Mouse (Mus musculus) neural tube, embryonic 12.5 days (tissue): ENCODE results near the gene Osbpl6. TPM values are rescaled to one million over a fixed set of nuclear protein-coding genes. Genes with fewer than 3 reads are reported as not detected.

Source experiments
- ATAC-seq: fragments of 200-750 bp; cut with Nextera tagmentation; 2 replicates; pipeline ENCODE4 v1.8.0; 2017; ENCODE audit warnings: low read depth, mild to moderate bottlenecking, moderate TSS enrichment, moderate library complexity; ENCODE audit not compliant: low FRiP score
- H3K27ac ChIP-seq: fragments of 300-500 bp; sonication (generic); 2 replicates; pipeline ENCODE4 v1.5.1; 2016
- H3K27me3 ChIP-seq: fragments of 300-500 bp; sonication (generic); replicated peaks from 2 replicates; pipeline ENCODE4 v1.6.1; 2016; ENCODE audit warnings: mild to moderate bottlenecking
- H3K36me3 ChIP-seq: fragments of 300-500 bp; sonication (generic); 2 replicates; pipeline ENCODE4 v1.6.1; 2016; ENCODE audit warnings: mild to moderate bottlenecking
- H3K4me1 ChIP-seq: fragments of 300-500 bp; sonication (generic); 2 replicates; pipeline ENCODE4 v1.6.1; 2016
- H3K4me2 ChIP-seq: fragments of 300-500 bp; sonication (generic); replicated peaks from 2 replicates; pipeline ENCODE4 v1.6.1; 2016; ENCODE audit warnings: mild to moderate bottlenecking
- H3K4me3 ChIP-seq: fragments of 300-500 bp; sonication (generic); 2 replicates; pipeline ENCODE4 v1.5.1; 2016
- H3K9ac ChIP-seq: fragments of 300-500 bp; sonication (generic); 2 replicates; pipeline ENCODE4 v1.6.1; 2016; ENCODE audit warnings: mild to moderate bottlenecking
- H3K9me3 ChIP-seq: fragments of 300-500 bp; sonication (generic); 2 replicates; pipeline ENCODE4 v1.6.1; 2016; ENCODE audit warnings: mild to moderate bottlenecking
- WGBS: fragments of 180-500 bp; shearing (Covaris S2); methylation state at CpG from one replicate; pipeline ENCODE4 v1.1.7; 2016; 5-methylcytosine and 5-hydroxymethylcytosine counted together
- polyA plus RNA-seq: library from polyadenylated mRNA; unstranded; fragments of >200 nt; fragmentation: Nextera tagmentation; extraction: Ambion mirVana; gene quantifications from 2 replicates; pipeline ENCODE4 v1.2.1, GENCODE M21; 2016

Osbpl6 gene
- polyA plus RNA-seq, 1 experiment from 2014 or later: 26.4 TPM

DNA sequence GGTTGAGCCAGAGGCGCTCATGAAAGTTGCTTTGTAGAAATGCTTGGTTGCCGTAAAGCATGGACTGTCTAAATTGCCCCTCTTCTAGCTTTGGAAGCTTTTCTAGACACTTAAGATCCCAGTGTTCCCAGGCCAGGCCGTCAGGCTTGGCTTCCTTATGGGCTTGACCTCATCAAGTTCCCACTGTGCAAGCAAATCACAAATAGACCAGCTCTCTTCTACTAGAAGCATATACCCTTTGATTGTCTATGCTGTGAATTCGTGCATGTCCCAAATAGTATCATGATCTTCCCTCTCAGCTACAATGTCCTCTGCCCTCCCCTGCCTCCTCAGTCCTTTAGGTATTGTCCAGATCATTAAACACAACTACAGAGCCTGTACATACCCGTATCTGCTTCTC lies 23.5 kb downstream of the Osbpl6 start:
- H3K4me2 ChIP-seq: no peak overlapping the region
- no peak overlapping the region for H3K27ac ChIP-seq
- H3K4me1 ChIP-seq: no peaks in the 10 kb centered on the region
- ATAC-seq: no peak
- no peaks in the 10 kb centered on the region for H3K36me3 ChIP-seq
- H3K9ac ChIP-seq: no peak overlapping the region
- H3K9me3 ChIP-seq: no peaks in the 10 kb centered on the region
- no peak overlapping the region for H3K4me3 ChIP-seq
- WGBS: 75% methylated on average over 5 of the region's 5 CpGs
- H3K27me3 ChIP-seq: no peaks in the 10 kb centered on the region

DNA sequence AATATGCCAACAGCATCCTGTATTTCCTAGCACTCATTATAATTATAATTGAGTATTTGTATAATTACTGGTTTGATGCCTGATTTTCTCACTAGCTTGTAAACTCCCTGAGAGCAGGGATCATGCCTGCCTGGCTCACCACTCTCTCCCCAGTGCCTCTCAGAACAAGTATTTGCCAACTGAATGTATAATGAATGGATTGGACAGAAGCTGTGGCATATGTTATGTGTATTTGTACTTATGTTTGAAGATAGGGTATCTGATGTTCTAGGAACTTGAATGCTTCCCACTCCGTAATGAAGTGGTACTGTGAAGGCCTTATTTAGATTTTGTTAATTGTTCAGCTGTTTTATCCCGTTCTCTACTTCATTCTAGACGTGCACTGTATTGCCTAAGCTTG lies 24.2 kb downstream of the Osbpl6 start:
- Histone ChIP-seq H3K36me3 (no peaks in the 10 kb centered on the region), H3K4me1 (no peaks in the 10 kb centered on the region), H3K9ac (no peak overlapping the region), H3K27me3 (no peaks in the 10 kb centered on the region), H3K27ac (no peak overlapping the region), H3K4me3 (no peak overlapping the region), H3K9me3 (no peaks in the 10 kb centered on the region), H3K4me2 (no peak overlapping the region)
- ATAC-seq: no peak
- WGBS: 94% methylated on average over 3 of the region's 3 CpGs

DNA sequence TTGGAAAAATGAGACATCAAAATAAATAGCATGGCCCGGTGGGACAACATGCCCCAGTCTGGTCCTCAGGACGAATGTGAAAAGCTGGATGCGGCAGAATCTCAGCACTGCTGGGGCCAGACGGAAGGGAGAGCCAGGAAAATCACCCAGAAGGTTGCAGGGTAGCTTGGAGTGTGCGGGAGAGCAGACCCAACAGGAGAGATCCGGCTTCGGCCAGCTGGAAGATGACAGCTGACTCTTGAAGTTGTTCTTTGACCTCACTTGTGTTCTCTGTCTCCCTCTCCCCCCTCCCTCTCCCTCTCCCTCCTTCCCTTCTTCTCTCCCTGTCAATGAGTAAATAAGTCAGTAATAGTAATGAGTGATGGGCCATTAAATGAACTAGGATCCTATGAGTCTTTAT lies 27.9 kb downstream of the Osbpl6 start:
- Histone ChIP-seq H3K4me1 (0 out of 2 replicates have a peak, but pooled peaks cover 7% of the 10 kb centered on the region), H3K36me3 (no peaks in the 10 kb centered on the region), H3K4me2 (no peak overlapping the region), H3K4me3 (no peak overlapping the region), H3K27ac (no peak overlapping the region), H3K9me3 (no peaks in the 10 kb centered on the region), H3K27me3 (no peaks in the 10 kb centered on the region), H3K9ac (no peak overlapping the region)
- no peak for ATAC-seq
- WGBS: 78% methylated on average over 7 of the region's 7 CpGs

DNA sequence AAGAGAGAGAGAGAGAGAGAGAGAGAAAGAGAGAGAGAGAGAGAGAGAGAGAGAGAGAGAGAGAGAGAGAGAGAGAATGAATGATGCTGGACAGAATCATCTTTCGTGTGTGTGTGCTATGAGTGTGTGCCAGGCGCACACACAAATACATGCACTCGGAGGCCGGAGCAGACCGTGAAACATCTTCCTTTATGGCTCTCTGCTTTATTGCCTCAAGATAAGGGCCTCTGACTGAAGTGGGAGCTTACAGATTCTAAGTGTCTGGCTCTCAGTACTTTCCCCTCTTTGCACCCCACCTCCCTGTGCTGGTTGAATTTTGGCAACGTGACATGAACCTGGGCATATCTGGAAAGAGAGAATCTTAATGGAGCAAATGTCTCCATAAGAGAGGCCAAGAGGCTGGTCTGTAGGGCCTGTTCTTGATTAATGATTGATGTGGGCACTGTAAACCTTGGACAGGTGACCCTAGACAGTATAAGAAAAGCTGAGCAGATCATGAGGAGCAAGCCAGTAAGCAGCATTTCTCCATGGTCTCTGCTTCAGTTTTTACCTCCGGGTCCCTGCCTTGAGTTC lies 29.4 kb downstream of the Osbpl6 start:
- no peak overlapping the region for H3K9ac ChIP-seq
- H3K4me3 ChIP-seq: no peak overlapping the region
- no peaks in the 10 kb centered on the region for H3K9me3 ChIP-seq
- H3K4me1 ChIP-seq: 0 out of 2 replicates have a peak, but pooled peaks cover 7% of the 10 kb centered on the region
- no peaks in the 10 kb centered on the region for H3K36me3 ChIP-seq
- no peaks in the 10 kb centered on the region for H3K27me3 ChIP-seq
- ATAC-seq: no peak
- no peak overlapping the region for H3K4me2 ChIP-seq
- H3K27ac ChIP-seq: no peak overlapping the region
- 62% methylated on average over 7 of the region's 7 CpGs for WGBS

DNA sequence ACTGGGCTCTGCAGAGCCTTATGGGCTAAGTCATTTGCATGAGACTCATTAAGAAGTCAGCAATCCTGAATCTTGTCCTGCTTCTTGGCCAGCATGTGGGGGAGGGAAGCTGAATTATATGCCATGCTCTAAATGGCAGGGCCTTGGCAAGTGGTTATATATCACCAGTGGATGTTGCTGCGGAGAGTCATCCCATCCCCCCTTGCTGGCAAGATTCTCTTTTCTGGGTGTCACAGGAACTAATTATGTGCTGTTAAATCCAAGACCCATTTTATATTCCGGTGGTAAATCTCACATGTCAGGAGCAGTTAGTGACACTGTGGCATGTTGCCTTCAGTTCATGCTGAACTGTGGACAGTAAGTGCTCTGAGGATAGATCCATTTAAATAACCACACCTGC lies 31.1 kb downstream of the Osbpl6 start:
- no peaks in the 10 kb centered on the region for H3K36me3 ChIP-seq
- 0 out of 2 replicates have a peak, but pooled peaks have one; percentile 6 for ATAC-seq
- no peaks in the 10 kb centered on the region for H3K9me3 ChIP-seq
- H3K9ac ChIP-seq: no peak overlapping the region
- no peak overlapping the region for H3K4me3 ChIP-seq
- no peak overlapping the region for H3K4me2 ChIP-seq
- peaks cover 18% of the 10 kb centered on the region for H3K4me1 ChIP-seq
- 60% methylated on average over 2 of the region's 2 CpGs for WGBS
- no peak overlapping the region for H3K27ac ChIP-seq
- H3K27me3 ChIP-seq: no peaks in the 10 kb centered on the region

DNA sequence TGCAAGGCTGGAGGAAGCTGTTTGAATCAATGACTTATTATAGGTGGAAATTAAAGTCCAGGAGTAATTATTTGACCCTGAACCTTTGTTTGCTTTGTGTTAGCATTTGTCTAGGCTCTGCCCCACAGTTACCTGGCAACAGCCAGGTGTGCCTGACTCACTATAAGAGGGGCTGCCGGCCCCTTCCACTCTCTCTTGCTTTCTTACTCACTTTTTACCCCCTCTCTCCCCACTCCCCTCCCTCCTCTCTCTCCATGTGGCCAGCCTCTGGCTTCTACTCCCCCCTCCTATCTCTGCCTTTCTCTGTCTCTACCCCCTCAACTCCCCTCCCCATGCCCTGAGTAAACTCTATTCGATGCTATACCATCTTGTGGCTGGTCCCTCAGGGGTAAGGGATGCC lies 33.2 kb downstream of the Osbpl6 start:
- WGBS: 48% methylated on average over 2 of the region's 2 CpGs
- H3K4me1 ChIP-seq: peaks cover 22% of the 10 kb centered on the region
- no peak for ATAC-seq
- H3K4me2 ChIP-seq: no peak overlapping the region
- no peaks in the 10 kb centered on the region for H3K36me3 ChIP-seq
- H3K27me3 ChIP-seq: no peaks in the 10 kb centered on the region
- H3K4me3 ChIP-seq: no peak overlapping the region
- no peak overlapping the region for H3K27ac ChIP-seq
- H3K9me3 ChIP-seq: no peaks in the 10 kb centered on the region
- no peak overlapping the region for H3K9ac ChIP-seq

DNA sequence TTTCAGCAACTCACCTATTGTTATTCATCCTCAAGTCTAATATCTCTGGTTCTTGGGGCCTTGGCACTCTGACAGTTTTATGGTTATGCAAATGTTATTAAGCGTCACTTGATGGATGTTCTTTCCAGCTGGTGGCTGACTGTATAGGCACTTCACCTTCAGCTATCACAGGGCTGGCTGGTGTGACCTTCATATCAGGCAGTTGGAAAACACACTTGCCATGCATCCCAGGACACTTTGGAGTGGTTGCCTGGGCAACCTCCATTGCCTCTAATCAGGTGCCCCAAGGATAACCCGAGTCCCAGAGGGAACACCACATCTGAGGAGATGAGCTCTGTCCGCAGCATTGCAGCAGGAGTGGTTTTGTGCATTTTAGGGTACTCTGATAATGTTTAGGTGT lies 35.8 kb downstream of the Osbpl6 start:
- Histone ChIP-seq H3K4me3 (no peak overlapping the region), H3K9ac (no peak overlapping the region), H3K27me3 (no peaks in the 10 kb centered on the region), H3K9me3 (no peaks in the 10 kb centered on the region), H3K36me3 (no peaks in the 10 kb centered on the region), H3K4me2 (no peak overlapping the region), H3K27ac (peak overlapping the region; percentile 47; the same call in 1 of the 2 replicates), H3K4me1 (peaks cover 22% of the 10 kb centered on the region)
- ATAC-seq: peak; percentile 84
- 17% methylated on average over 3 of the region's 3 CpGs for WGBS

DNA sequence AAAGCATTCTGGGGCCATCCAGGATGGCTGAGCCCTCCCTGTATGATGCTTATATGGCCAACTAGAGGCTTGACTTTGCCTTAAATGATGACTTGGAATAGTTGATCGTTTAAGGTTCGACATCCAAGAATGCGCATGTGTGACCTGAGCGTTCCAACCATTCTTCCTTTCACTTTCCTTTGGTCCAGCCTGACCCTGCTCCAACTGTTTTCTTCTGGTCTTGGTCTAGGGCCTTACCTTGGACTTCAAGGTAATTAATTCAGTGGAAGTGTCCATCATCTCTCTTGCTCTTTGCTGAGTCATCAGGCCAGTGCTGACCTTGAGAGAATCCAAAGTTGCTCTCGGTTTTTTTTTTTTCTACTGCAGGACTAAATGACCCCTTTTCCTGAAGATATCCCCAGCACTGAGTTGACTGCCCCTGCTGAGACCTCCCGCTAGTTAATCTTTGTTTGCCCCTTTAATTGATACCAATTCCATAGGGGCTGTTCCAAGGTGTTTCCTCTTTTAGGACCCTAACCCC lies 43.6 kb downstream of the Osbpl6 start:
- no peak overlapping the region for H3K27ac ChIP-seq
- H3K9me3 ChIP-seq: no peaks in the 10 kb centered on the region
- no peak overlapping the region for H3K9ac ChIP-seq
- 80% methylated on average over 6 of the region's 6 CpGs for WGBS
- no peak overlapping the region for H3K4me2 ChIP-seq
- no peaks in the 10 kb centered on the region for H3K36me3 ChIP-seq
- no peaks in the 10 kb centered on the region for H3K4me1 ChIP-seq
- H3K27me3 ChIP-seq: no peaks in the 10 kb centered on the region
- no peak overlapping the region for H3K4me3 ChIP-seq
- no peak for ATAC-seq

DNA sequence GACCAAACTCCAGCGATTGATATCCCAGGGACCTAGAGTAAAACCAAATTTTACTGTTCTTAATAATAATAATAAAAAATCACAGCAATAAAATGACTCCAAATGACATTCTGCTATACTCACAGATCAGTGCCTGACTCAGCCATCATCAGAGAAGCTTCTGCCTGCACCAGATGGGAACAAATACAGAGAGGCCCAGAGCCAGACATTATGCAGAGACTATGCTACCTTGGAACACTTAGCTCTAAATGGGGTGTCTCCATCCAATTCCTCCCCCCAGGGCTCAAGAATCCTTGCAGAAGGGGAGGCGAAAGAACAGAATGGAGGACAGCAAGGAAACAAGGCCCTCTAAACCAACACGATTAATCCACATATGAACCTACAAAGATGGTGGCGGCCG lies 60.4 kb downstream of the Osbpl6 start:
- Histone ChIP-seq H3K36me3 (no peaks in the 10 kb centered on the region), H3K27ac (no peak overlapping the region), H3K27me3 (no peaks in the 10 kb centered on the region), H3K9me3 (no peaks in the 10 kb centered on the region), H3K9ac (no peak overlapping the region), H3K4me1 (no peaks in the 10 kb centered on the region), H3K4me3 (no peak overlapping the region), H3K4me2 (no peak overlapping the region)
- ATAC-seq: no peak
- WGBS: 92% methylated on average over 5 of the region's 5 CpGs

DNA sequence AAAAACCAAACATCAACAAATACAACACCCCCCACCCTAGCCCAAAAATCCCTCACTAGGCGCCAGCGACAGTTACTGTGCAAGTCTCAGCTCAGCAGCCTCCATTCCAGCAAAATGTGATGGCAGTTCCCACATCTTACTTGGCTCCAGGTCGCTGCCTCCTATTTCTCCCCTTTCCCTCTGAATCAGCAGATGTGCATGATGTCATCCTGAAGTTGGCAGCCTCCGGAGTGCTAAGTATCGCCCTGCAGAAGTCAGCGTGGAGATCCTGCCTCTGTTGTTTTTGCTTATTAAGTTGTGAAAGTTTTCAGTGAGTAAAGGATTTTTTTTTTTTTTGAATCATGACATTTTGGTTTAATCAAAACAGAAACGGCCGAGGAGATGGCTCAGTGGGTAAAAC lies 61.9 kb downstream of the Osbpl6 start:
- no peaks in the 10 kb centered on the region for H3K4me1 ChIP-seq

DNA sequence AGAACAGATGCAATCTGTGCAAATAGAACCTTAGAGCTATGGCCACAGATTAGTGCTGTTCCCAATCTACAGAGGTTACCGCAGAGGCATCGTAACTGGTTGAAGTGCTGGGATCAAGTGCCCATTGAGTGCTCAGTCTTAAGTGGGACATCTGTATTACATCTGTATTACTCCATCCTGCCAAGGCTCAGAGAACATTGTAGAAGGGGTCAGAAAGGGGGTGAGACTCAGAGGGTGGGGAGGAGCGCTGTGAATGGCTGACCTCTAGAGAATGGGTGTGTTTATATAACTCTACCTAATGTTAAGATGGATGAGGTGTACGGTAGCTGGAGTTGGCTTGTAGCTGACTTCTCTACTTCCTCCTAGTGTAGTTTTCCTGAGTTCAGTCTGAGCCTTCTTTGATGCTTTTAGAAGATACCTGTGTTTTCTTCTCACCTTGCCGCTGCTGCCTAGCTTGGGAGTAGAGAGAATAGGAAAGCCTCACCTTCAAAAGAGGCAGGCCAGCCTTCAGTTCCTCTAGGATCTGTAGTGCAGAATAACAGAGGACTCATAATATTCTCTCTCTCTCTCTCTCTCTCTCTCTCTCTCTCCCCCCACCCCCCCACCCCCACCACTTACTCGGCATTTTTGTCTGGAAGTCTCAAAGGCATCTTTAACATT lies 62.9 kb downstream of the Osbpl6 start:
- ATAC-seq: no peak
- Histone ChIP-seq H3K36me3 (no peaks in the 10 kb centered on the region), H3K9me3 (no peaks in the 10 kb centered on the region), H3K9ac (no peak overlapping the region), H3K27ac (no peak overlapping the region), H3K4me1 (no peaks in the 10 kb centered on the region), H3K4me2 (no peak overlapping the region), H3K27me3 (no peaks in the 10 kb centered on the region), H3K4me3 (no peak overlapping the region)
- 88% methylated on average over 6 of the region's 6 CpGs for WGBS

More for the DNA sequence above, 61.9 kb downstream of the Osbpl6 start:
- no peaks in the 10 kb centered on the region for H3K9me3 ChIP-seq
- 78% methylated on average over 8 of the region's 8 CpGs for WGBS
- ATAC-seq: no peak
- no peak overlapping the region for H3K9ac ChIP-seq
- no peaks in the 10 kb centered on the region for H3K36me3 ChIP-seq
- H3K27me3 ChIP-seq: no peaks in the 10 kb centered on the region
- H3K4me2 ChIP-seq: no peak overlapping the region
- no peak overlapping the region for H3K27ac ChIP-seq
- H3K4me3 ChIP-seq: no peak overlapping the region

DNA sequence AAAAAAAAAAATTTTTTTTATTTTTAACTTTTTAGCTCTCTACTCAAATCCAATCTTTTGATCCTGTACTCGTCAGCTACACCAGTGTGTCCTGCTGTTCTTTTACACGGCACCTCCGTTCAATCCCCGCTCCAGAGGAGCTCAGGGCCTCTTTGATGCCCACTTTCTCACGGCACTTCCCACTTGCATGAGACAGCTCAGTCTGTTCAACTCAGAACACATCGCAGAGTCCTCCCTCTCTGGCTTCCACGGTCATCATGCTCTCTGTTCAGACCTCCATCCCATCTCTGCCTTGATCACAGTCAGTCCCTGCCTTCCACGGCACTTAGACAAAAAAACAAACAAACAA lies 63.4 kb downstream of the Osbpl6 start:
- Histone ChIP-seq H3K4me3 (no peak overlapping the region), H3K27ac (no peak overlapping the region), H3K9ac (no peak overlapping the region), H3K4me1 (no peaks in the 10 kb centered on the region), H3K4me2 (no peak overlapping the region), H3K9me3 (no peaks in the 10 kb centered on the region), H3K36me3 (no peaks in the 10 kb centered on the region), H3K27me3 (no peaks in the 10 kb centered on the region)
- WGBS: 72% methylated on average over 8 of the region's 8 CpGs
- ATAC-seq: no peak

DNA sequence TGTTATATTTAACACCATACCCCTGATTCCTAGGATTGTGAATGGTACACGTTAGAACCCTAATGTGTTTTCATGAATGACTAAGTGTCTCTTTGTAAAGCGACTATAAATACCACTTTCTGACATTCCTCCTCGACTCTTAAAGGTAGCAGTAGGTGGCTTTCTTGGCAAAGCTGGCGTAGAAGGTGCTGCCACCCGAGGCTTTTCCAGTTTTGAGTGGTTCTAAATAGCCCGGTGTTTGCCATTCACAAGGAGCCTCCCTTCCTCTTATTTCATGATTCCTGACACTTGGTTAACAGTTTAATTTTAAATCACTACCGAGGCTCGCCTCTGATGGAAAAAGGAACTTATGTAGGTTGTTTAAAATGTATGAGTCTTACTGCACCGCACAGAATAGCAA lies 64.1 kb downstream of the Osbpl6 start:
- no peak overlapping the region for H3K4me3 ChIP-seq
- no peaks in the 10 kb centered on the region for H3K9me3 ChIP-seq
- no peak overlapping the region for H3K4me2 ChIP-seq
- no peak overlapping the region for H3K9ac ChIP-seq
- no peaks in the 10 kb centered on the region for H3K36me3 ChIP-seq
- H3K27me3 ChIP-seq: no peaks in the 10 kb centered on the region
- H3K4me1 ChIP-seq: no peaks in the 10 kb centered on the region
- no peak for ATAC-seq
- no peak overlapping the region for H3K27ac ChIP-seq
- 76% methylated on average over 9 of the region's 9 CpGs for WGBS
